Mouse (Mus musculus) embryonic facial prominence, embryonic 13.5 days (tissue): ENCODE data around the gene Bod1l. TPM values are rescaled to one million over a fixed set of nuclear protein-coding genes. Genes with fewer than 3 reads are reported as not detected.

Experiments
- ATAC-seq: fragments of 200-750 bp; cut with Nextera tagmentation; 2 replicates; pipeline ENCODE4 v1.8.0; 2017; ENCODE audit warnings: low read depth; ENCODE audit not compliant: insufficient number of reproducible peaks, insufficient read depth, low FRiP score, low TSS enrichment
- H3K27ac ChIP-seq: fragments of 300-500 bp; sonication (generic); 2 replicates; pipeline ENCODE4 v1.5.1; 2015; ENCODE audit warnings: moderate library complexity, mild to moderate bottlenecking, inconsistent platforms
- H3K27me3 ChIP-seq: fragments of 300-500 bp; sonication (generic); 2 replicates; pipeline ENCODE4 v1.6.1; 2015; ENCODE audit warnings: mild to moderate bottlenecking, inconsistent platforms
- H3K36me3 ChIP-seq: fragments of 300-500 bp; sonication (generic); 2 replicates; pipeline ENCODE4 v1.6.1; 2015; ENCODE audit warnings: mild to moderate bottlenecking, inconsistent platforms
- H3K4me1 ChIP-seq: fragments of 300-500 bp; sonication (generic); 2 replicates; pipeline ENCODE4 v1.6.1; 2015; ENCODE audit warnings: inconsistent platforms
- H3K4me2 ChIP-seq: fragments of 300-500 bp; sonication (generic); 2 replicates; pipeline ENCODE4 v1.6.1; 2015; ENCODE audit warnings: moderate library complexity, mild to moderate bottlenecking, inconsistent platforms
- H3K4me3 ChIP-seq: fragments of 300-500 bp; sonication (generic); 2 replicates; pipeline ENCODE4 v1.5.1; 2015; ENCODE audit warnings: mild to moderate bottlenecking, inconsistent platforms
- H3K9ac ChIP-seq: fragments of 300-500 bp; sonication (generic); 2 replicates; pipeline ENCODE4 v1.6.1; 2015; ENCODE audit warnings: mild to moderate bottlenecking, inconsistent platforms
- H3K9me3 ChIP-seq: fragments of 300-500 bp; sonication (generic); 2 replicates; pipeline ENCODE4 v1.6.1; 2016; ENCODE audit warnings: inconsistent platforms
- WGBS: fragments of 180-500 bp; shearing (Covaris S2); methylation state at CpG from one replicate; pipeline ENCODE4 v1.1.7; 2015; ENCODE audit warnings: mixed read lengths; 5-methylcytosine and 5-hydroxymethylcytosine counted together
- polyA plus RNA-seq: library from polyadenylated mRNA; unstranded; fragments of >200 nt; fragmentation: Nextera tagmentation; extraction: Ambion mirVana; gene quantifications from 2 replicates; pipeline ENCODE4 v1.2.1, GENCODE M21; 2015

Bod1l gene
- polyA plus RNA-seq, 1 experiment from 2014 or later = 28.5 TPM

GRCm38 (mm10) chr5:41765626-41766405 lies 78.3 kb downstream of the Bod1l start:
- Histone ChIP-seq H3K9me3 (no peaks in the 10 kb centered on the region), H3K4me2 (no peak overlapping the region), H3K9ac (no peak overlapping the region), H3K27ac (no peak overlapping the region), H3K27me3 (peaks cover 90% of the 10 kb centered on the region), H3K4me1 (peaks cover 33% of the 10 kb centered on the region), H3K36me3 (no peaks in the 10 kb centered on the region), H3K4me3 (no peak overlapping the region)
- 2% methylated on average over 14 of the region's 14 CpGs for WGBS
- no peak for ATAC-seq

- Histone ChIP-seq H3K9ac (0 out of 2 replicates have a peak within 1 kb of the TSS, but pooled peaks have one; percentile 21), H3K9me3 (no peaks in the 10 kb centered on the region), H3K4me1 (peaks cover 33% of the 10 kb centered on the region), H3K4me3 (peak within 1 kb of the TSS; percentile 42), H3K36me3 (no peaks in the 10 kb centered on the region), H3K4me2 (peak within 1 kb of the TSS; percentile 71), H3K27me3 (peaks cover 93% of the 10 kb centered on the region), H3K27ac (no peak within 1 kb of the TSS)
- ATAC-seq = 0 out of 2 replicates have a peak, but pooled peaks have one; percentile 34
- under 1% methylated on average over 77 of the region's 79 CpGs for WGBS
Observed at GRCm38 (mm10) chr5:41763731-41764721, 80.1 kb downstream of the Bod1l start, which contains the start of gene Nkx3-2. Gene Nkx3-2, minus strand, starts transcription at chr5:41764501.

GRCm38 (mm10) chr5:41762947-41763730 lies 81.0 kb downstream of the Bod1l start:
- 0 out of 2 replicates have a peak overlapping the region, but pooled peaks have one; percentile 21 for H3K9ac ChIP-seq
- peak overlapping the region; percentile 71 for H3K4me2 ChIP-seq
- H3K4me1 ChIP-seq = peaks cover 33% of the 10 kb centered on the region
- H3K9me3 ChIP-seq = no peaks in the 10 kb centered on the region
- peaks cover 95% of the 10 kb centered on the region for H3K27me3 ChIP-seq
- under 1% methylated on average over 41 of the region's 41 CpGs for WGBS
- no peaks in the 10 kb centered on the region for H3K36me3 ChIP-seq
- 0 out of 2 replicates have a peak, but pooled peaks have one; percentile 17 for ATAC-seq
- peak overlapping the region; percentile 42 for H3K4me3 ChIP-seq
- H3K27ac ChIP-seq = no peak overlapping the region

- no peak overlapping the region for H3K27ac ChIP-seq
Observed at GRCm38 (mm10) chr5:41762141-41762946, 81.8 kb downstream of the Bod1l start.

GRCm38 (mm10) chr5:41761509-41762140 lies 82.5 kb downstream of the Bod1l start:
- no peak overlapping the region for H3K9ac ChIP-seq
- under 1% methylated on average over 53 of the region's 56 CpGs for WGBS

More at GRCm38 (mm10) chr5:41762141-41762946, 81.8 kb downstream of the Bod1l start:
- peaks cover 95% of the 10 kb centered on the region for H3K27me3 ChIP-seq
- WGBS = 1% methylated on average over 27 of the region's 27 CpGs
- ATAC-seq = no peak
- no peak overlapping the region for H3K9ac ChIP-seq
- H3K4me1 ChIP-seq = peaks cover 27% of the 10 kb centered on the region
- H3K9me3 ChIP-seq = no peaks in the 10 kb centered on the region
- H3K4me2 ChIP-seq = peak overlapping the region; percentile 34
- H3K4me3 ChIP-seq = peak overlapping the region; percentile 42
- H3K36me3 ChIP-seq = no peaks in the 10 kb centered on the region

GRCm38 (mm10) chr5:41760831-41761508 lies 83.1 kb downstream of the Bod1l start:
- H3K36me3 ChIP-seq = no peaks in the 10 kb centered on the region
- H3K4me3 ChIP-seq = no peak overlapping the region
- 1% methylated on average over 22 of the region's 22 CpGs for WGBS
- ATAC-seq = no peak
- H3K9me3 ChIP-seq = no peaks in the 10 kb centered on the region
- H3K9ac ChIP-seq = no peak overlapping the region
- peaks cover 23% of the 10 kb centered on the region for H3K4me1 ChIP-seq
- H3K27ac ChIP-seq = no peak overlapping the region
- peaks cover 94% of the 10 kb centered on the region for H3K27me3 ChIP-seq
- H3K4me2 ChIP-seq = no peak overlapping the region

More at GRCm38 (mm10) chr5:41761509-41762140, 82.5 kb downstream of the Bod1l start:
- peaks cover 23% of the 10 kb centered on the region for H3K4me1 ChIP-seq
- no peaks in the 10 kb centered on the region for H3K9me3 ChIP-seq
- H3K27me3 ChIP-seq = peaks cover 95% of the 10 kb centered on the region
- ATAC-seq = no peak
- H3K27ac ChIP-seq = no peak overlapping the region
- H3K4me2 ChIP-seq = peak overlapping the region; percentile 34
- H3K4me3 ChIP-seq = peak overlapping the region; percentile 20
- no peaks in the 10 kb centered on the region for H3K36me3 ChIP-seq

GRCm38 (mm10) chr5:41760071-41760470 lies 84.0 kb downstream of the Bod1l start:
- WGBS = 5% methylated on average over 8 of the region's 8 CpGs
- Histone ChIP-seq H3K27me3 (peaks cover 96% of the 10 kb centered on the region), H3K4me3 (no peak overlapping the region), H3K4me1 (peaks cover 27% of the 10 kb centered on the region), H3K4me2 (no peak overlapping the region), H3K9ac (no peak overlapping the region), H3K27ac (no peak overlapping the region), H3K36me3 (no peaks in the 10 kb centered on the region), H3K9me3 (no peaks in the 10 kb centered on the region)
- no peak for ATAC-seq

GRCm38 (mm10) chr5:41758671-41759639 lies 85.2 kb downstream of the Bod1l start:
- H3K27ac ChIP-seq = no peak overlapping the region
- H3K9ac ChIP-seq = no peak overlapping the region
- H3K9me3 ChIP-seq = no peaks in the 10 kb centered on the region
- no peak overlapping the region for H3K4me2 ChIP-seq
- H3K4me1 ChIP-seq = peaks cover 19% of the 10 kb centered on the region
- no peaks in the 10 kb centered on the region for H3K36me3 ChIP-seq
- 3% methylated on average over 19 of the region's 19 CpGs for WGBS
- H3K27me3 ChIP-seq = peaks cover 96% of the 10 kb centered on the region
- H3K4me3 ChIP-seq = no peak overlapping the region
- ATAC-seq = no peak

GRCm38 (mm10) chr5:41757338-41757737 lies 86.8 kb downstream of the Bod1l start:
- WGBS = 2% methylated on average over 5 of the region's 5 CpGs
- no peak for ATAC-seq

More at GRCm38 (mm10) chr5:41757338-41757737, 86.8 kb downstream of the Bod1l start:
- peaks cover 10% of the 10 kb centered on the region for H3K4me1 ChIP-seq
- H3K27me3 ChIP-seq = peaks cover 96% of the 10 kb centered on the region
- no peaks in the 10 kb centered on the region for H3K36me3 ChIP-seq
- no peaks in the 10 kb centered on the region for H3K9me3 ChIP-seq
- no peak overlapping the region for H3K9ac ChIP-seq
- no peak overlapping the region for H3K4me3 ChIP-seq
- H3K4me2 ChIP-seq = no peak overlapping the region
- H3K27ac ChIP-seq = no peak overlapping the region
